9 mouse cellular contexts compared by ENCODE assay signal in genomic region chr11:113981732-113982503, GRCm38 (mm10).
DNase-seq lines count a peak whose midpoint lies in the region; ATAC-seq and TF ChIP-seq lines count a peak whose summit lies in the region.
"Had no signal": no experiment of that assay in that cellular context is flagged by ENCODE, and none has a peak within 500 bp of the region (broad histone marks: within the 10 kb centered on the region; RNA-seq: fewer than 3 reads in every experiment).

No protein-coding gene starts in this region.

- ATAC-seq in hindbrain, postnatal 0 days = peak; percentile 89
- peak; percentile 61; the same call in 1 of the 2 replicates for ATAC-seq in stomach, embryonic 16.5 days (ENCODE audit: insufficient read depth, low FRiP score)
- ATAC-seq in monocyte, adult 5-6 weeks (replicated peaks; ENCODE audit: insufficient number of reproducible peaks, low FRiP score, low TSS enrichment, poor library complexity, severe bottlenecking) = no peak

- no peaks in the 10 kb centered on the region for H3K27me3 ChIP-seq in hindbrain, postnatal 0 days (ENCODE audit: insufficient read depth, low read length)
- H3K27me3 ChIP-seq in stomach, embryonic 16.5 days (ENCODE audit: control insufficient read depth, insufficient read depth, low read length) = no peaks in the 10 kb centered on the region

- peak; percentile 53 for TF ChIP-seq CTCF in hindbrain, postnatal 0 days (IDR thresholded peaks at IDR 0.05; ENCODE audit: low read depth)

- H3K36me3 ChIP-seq in hindbrain, postnatal 0 days (ENCODE audit: insufficient read depth, low read length) = no peaks in the 10 kb centered on the region
- H3K36me3 ChIP-seq in stomach, embryonic 16.5 days (ENCODE audit: control insufficient read depth, insufficient read depth, low read length) = no peaks in the 10 kb centered on the region

- DNase-seq in embryo, embryonic 10.5 days (ENCODE audit: low spot score) = peak; percentile 50
- DNase-seq in embryo, embryonic 9.5 days (ENCODE audit: extremely low spot score) = no peak
- DNase-seq in retina, postnatal 1 day = peak; percentile 97
- no peak for DNase-seq in retina, embryonic 14.5 days (ENCODE audit: low spot score)
- peak; percentile 93 for DNase-seq in hindbrain, postnatal 0 days (ENCODE audit: low spot score)
- DNase-seq in thymus, adult 18-20 months = no peak

- peaks cover 10% of the 10 kb centered on the region; the same call in 1 of the 2 replicates for H3K4me1 ChIP-seq in hindbrain, postnatal 0 days (ENCODE audit: insufficient read depth, low read length)
- peaks cover 15% of the 10 kb centered on the region for H3K4me1 ChIP-seq in stomach, embryonic 16.5 days (ENCODE audit: control insufficient read depth, insufficient read depth, low read length)

- H3K27ac ChIP-seq in hindbrain, postnatal 0 days = peak overlapping the region; percentile 65; the same call in 1 of the 2 replicates
- no peak overlapping the region for H3K27ac ChIP-seq in stomach, embryonic 16.5 days (ENCODE audit: low read length)

- H3K9ac ChIP-seq in hindbrain, postnatal 0 days (replicated peaks; ENCODE audit: low read length) = no peak overlapping the region
- no peak overlapping the region for H3K9ac ChIP-seq in stomach, embryonic 16.5 days (ENCODE audit: low read length)

- no peak overlapping the region; the same call in 1 of the 2 replicates for H3K4me2 ChIP-seq in hindbrain, postnatal 0 days (ENCODE audit: low read depth, low read length)
- no peak overlapping the region for H3K4me2 ChIP-seq in stomach, embryonic 16.5 days (ENCODE audit: low read depth, low read length)

- H3K4me3 ChIP-seq in hindbrain, postnatal 0 days (ENCODE audit: low read length) = no peak overlapping the region
- no peak overlapping the region for H3K4me3 ChIP-seq in stomach, embryonic 16.5 days (replicated peaks; ENCODE audit: low read length)
- H3K4me3 ChIP-seq: myocyte had no signal

- WGBS in hindbrain, postnatal 0 days = 9% methylated on average over 7 of the region's 7 CpGs
- WGBS in stomach, embryonic 16.5 days = 36% methylated on average over 7 of the region's 7 CpGs

- no peaks in the 10 kb centered on the region for H3K9me3 ChIP-seq in hindbrain, postnatal 0 days (ENCODE audit: low read length)
- no peaks in the 10 kb centered on the region for H3K9me3 ChIP-seq in stomach, embryonic 16.5 days (replicated peaks; ENCODE audit: control insufficient read depth, low read length)

Comparison
In these comparisons a context has a peak if more than half of its experiments do, and no peak if none do; other contexts are left out.
1. DNase-seq: peak in embryo, embryonic 10.5 days (single experiment), retina, postnatal 1 day (single experiment) and hindbrain, postnatal 0 days (single experiment); none in embryo, embryonic 9.5 days (single experiment), retina, embryonic 14.5 days (single experiment) and thymus, adult 18-20 months (0 of 2).